Mouse (Mus musculus) retina, embryonic 14.5 days (tissue): ENCODE data around the gene Cep68.

ENCODE experiments used
- DNase-seq: peaks from one replicate; pipeline ENCODE4 v3.0.0-alpha.2; 2015; ENCODE audit warnings: low spot score

Gene Cep68

DNA sequence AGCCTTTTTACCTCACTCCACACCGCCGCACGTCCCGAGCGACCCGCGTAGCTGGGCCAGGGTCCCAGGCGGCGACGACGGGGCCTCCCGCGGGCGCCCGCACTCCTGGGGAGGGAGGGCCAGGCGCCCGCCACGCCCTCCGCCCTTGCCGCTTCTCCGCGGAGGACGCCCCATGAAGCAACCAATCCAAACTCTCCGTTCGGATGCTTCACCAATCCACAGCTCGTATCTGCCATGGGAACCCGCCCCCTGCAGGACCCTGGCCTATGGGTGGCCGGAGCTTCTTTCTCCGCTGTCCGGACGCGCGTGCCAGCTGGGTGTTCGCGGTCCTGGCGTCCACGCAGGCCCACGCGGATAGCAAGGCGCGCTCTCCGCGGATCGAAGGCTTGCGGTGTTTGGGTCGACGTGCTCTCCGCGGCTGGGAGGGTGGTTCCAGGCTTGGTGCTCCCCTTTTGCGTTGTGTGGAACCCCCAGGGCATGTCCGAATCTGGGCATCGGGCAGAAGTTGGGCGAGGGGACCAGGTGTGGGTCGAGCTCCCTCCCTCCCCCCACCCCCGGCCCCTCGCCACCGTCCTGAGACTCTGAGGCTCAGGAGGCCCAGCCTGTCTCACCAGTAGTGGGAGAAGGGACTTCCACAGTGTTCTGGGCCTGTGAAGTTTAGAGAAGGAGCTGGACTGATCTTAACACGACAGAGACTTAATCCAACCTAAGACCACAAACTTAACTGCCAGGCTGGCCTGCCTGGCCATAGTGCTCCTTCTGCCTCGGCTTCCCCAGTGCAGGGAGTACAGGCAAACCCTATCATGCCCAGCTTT, at the start of gene Cep68:
Gene Cep68, minus strand, starts transcription at position 134 of the 815 bp plus-strand sequence.
- DNase-seq = peak; percentile 95

DNA sequence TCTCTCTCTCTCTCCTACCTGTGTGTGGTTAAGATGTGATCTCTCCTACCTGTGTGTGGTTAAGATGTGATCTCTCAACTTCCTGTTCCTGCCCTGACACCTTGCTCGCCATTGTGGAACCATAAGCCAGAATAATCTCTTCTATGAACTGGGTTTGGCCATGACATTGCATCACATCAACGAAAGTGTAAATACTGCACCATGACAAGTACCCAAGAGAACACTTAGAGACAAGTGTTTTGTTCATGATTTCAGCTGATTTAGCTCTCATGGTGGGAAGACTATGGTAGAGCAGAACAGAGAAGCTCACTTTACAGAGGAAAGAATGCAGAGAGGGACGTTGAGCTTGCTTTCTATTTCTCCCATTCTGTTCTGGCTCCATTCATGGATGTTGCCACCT, 35.2 kb upstream of the Cep68 start:
- no peak for DNase-seq

DNA sequence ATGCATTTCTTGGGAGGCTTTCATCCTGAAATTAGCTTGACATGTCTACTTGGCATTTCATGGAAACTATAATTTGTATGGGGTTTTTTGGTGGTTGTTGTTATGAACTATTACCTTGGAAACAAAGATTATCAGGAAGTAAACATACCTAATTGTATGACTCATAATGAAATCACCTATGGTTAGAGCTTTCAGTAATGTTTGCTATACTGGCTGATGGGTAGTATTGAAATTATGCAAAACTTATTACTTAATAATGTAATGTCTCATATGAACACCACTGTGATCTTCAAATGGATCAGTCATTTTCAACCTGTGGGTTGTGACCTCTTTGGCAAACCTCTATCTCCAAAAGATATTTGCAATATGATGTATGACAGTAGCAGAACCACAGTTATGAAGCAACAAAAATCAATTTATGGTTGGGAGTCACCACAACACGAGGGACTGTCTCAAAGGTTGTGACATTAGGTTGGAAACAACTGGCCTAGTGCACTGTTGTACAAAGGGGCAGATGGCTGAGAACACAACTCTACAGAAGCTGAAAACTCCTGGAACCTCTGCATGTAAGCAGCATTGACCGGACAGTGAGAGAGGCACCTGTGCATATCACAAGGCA, 33.5 kb upstream of the Cep68 start:
- no peak for DNase-seq

GRCm38 (mm10) chr11:20280982-20281381, 31.8 kb upstream of the Cep68 start:
- DNase-seq = no peak

GRCm38 (mm10) chr11:20278702-20279101, 29.5 kb upstream of the Cep68 start:
- DNase-seq = no peak

DNA sequence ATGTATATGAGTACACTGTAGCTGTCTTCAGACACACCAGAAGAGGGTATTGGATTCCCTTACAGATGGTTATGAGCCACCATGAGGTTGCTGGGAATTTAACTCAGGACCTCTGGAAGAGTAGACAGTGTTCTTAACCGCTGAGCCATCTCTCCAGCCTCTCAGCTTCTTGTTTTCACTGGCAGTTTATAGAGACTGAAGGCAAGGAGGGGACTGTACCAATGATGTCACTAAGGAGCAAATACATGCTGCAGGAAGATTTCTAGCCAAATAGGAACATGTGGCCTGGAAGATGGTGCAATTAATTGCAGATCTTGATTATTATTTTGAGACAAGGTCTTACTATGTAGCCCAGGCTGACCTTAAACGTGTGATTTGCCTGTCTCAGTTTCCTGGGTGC, 27.9 kb upstream of the Cep68 start:
- no peak for DNase-seq

DNA sequence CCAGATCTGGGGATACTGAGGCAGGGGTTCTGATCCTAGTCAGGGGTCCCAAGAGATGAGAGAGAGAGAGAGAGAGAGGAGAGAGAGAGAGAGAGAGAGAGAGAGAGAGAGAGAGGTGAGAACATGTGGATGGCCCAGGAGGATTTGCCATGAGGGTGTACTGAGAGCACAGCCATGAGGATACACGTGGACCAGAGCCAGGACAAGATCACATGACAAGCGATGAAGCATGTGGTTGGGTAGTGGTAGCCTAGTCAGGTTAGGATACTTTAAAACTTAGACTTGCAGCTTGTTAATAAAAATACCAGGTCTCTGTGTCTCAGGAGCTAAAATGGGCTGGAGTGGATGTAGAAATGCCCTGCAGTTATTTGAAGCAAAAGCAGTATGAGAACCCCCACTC, 26.7 kb upstream of the Cep68 start:
- DNase-seq = no peak

DNA sequence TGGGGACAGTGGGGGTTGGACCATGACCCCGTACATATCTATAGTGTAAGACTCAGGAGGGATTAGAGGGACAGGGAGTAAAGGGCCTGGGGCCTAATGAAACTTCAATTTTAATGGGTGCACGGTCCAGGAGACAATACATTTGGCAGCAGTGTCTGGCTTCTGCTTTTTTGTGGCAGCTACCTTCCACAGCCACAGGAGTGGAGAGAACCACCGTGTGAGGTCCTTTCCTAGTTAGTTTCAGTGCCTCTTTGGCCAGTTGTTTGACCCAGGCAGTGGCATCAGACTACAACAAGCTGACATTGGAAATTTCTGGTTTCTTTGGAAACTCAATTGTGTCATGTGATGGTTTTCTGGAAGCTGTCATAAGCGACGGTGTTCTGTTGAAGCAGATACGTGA, 20.7 kb upstream of the Cep68 start:
- DNase-seq = no peak

DNA sequence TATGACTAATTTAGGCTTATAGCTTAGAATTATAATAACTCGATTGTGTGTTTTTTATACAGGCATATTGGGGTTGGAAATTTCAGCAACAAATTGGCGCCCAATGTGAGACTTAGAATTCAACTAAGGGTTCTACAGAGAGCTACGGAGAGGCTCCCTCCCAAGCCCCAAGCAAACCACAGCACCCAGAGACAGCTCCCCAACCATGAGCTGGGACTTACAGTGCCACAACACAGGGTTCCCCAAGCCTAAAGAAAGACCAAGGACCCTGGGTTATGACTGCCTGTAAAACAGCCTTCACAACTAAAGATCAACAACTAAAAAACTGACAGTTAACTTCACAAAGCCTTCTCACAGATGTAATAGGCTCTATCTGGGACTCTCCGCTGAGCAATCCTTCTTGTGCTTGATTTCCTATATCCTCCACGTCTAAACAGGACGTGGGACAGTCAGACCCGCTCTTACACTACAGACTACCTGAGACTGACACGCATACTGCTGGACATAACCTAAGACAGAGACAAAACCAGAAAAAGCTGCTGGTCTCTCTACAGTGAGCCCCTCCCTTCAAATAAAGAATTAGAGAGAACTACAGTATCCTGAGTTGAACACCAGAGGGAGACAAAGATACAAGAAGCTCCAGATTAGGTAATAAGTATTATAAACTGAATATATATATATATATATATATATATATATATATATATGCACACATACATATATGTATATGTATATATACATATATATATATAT, 13.6 kb upstream of the Cep68 start:
- peak; percentile 78 for DNase-seq

GRCm38 (mm10) chr11:20254791-20255190, 5.6 kb upstream of the Cep68 start:
- DNase-seq = no peak

DNA sequence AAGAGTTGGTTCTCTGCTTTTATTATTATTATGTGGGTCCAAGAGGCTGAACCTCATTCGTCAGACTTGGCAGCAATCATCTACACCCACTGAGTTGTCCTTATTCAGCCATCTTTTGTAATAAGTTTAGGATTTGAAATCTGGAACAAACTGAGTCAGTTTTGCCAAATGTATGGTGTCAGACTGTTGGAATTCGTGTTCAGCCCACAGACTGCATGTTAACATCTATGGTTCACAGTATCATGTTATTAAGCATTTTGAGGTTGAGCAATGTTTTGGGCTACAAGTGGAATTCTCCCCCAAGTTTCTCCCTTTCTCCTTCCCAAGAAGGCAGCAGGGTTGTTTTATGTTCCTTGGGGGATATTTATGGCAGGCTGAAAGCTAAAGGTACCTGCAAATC, 3.9 kb upstream of the Cep68 start:
- DNase-seq = no peak

- DNase-seq = no peak
Measured at GRCm38 (mm10) chr11:20250476-20251178, 1.4 kb upstream of the Cep68 start.

GRCm38 (mm10) chr11:20248840-20249239, 389 bp downstream of the Cep68 start:
- DNase-seq = peak; percentile 67

GRCm38 (mm10) chr11:20248277-20248676, 952 bp downstream of the Cep68 start:
- peak; percentile 23 for DNase-seq

DNA sequence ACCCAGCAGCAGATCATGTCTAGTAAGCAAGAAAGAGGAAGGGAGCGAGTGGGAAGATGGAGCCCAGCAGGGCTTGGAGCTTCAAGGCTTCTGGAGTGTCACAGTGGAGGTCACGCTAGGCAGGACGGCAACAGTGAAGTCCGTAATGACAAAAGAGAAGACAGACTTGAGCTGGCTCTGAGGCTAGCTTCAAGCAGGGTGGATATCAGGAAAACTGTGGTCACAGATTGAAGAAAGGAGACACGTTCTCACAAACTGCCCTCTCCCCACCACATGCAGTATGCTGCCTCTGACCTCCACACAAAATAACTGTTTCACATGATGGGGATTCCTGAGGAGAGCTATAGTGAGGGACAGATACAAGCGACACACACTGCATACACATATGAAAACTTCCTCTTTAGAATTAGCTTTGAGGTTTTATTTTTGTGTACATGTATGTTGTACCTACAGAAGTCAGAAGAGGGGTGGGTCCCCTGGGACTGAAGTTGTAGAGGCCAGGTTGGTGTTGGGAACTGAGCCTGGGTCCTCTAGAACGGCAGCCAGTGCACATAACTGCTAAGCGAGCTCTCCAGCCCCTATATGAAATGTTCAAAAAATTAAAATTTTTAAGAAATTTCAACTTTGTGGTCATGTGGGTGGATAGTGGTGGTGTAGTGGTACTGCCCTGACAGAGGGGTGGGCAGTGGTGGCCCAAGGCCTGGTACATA, 1.9 kb downstream of the Cep68 start:
- DNase-seq = no peak

DNA sequence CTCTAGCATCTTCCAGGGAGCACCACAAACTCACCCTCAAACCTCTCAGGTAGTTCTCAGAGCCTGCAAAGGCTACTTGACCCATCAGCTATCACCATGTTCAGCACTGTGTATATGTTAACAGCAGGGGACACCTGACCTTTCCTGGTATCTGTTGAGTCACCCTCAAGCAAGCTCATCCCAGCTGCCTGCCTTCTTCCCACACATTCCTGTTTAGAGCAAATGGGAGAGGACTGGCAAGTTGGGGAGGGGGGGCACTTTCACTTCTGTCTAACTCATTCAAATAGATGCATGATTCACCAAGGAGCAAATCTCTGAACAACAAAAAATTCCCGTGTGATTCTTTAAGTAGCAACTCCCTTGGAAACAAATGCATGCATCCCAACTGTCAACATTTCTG, 2.6 kb downstream of the Cep68 start:
- DNase-seq = no peak

DNA sequence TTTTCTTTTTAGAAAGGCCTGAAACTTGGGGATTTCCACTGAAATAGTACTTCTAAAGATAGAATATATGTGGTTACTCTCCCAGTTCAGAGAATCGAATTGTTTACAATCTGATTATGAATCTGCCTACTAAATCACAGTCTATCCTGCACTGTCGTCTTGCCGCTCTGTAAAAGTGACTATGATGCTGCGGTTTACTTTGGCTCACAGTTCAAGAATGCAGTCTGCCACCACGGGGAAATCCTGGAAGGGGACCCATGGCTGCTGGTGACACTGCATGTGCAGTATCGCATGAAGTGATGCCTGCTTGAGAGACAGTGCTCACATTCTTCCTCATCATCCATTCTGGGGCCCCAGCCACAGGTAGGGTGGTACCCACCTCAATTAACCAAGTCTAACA, 3.9 kb downstream of the Cep68 start:
- no peak for DNase-seq

GRCm38 (mm10) chr11:20244336-20245290, 4.6 kb downstream of the Cep68 start:
- DNase-seq = no peak

DNA sequence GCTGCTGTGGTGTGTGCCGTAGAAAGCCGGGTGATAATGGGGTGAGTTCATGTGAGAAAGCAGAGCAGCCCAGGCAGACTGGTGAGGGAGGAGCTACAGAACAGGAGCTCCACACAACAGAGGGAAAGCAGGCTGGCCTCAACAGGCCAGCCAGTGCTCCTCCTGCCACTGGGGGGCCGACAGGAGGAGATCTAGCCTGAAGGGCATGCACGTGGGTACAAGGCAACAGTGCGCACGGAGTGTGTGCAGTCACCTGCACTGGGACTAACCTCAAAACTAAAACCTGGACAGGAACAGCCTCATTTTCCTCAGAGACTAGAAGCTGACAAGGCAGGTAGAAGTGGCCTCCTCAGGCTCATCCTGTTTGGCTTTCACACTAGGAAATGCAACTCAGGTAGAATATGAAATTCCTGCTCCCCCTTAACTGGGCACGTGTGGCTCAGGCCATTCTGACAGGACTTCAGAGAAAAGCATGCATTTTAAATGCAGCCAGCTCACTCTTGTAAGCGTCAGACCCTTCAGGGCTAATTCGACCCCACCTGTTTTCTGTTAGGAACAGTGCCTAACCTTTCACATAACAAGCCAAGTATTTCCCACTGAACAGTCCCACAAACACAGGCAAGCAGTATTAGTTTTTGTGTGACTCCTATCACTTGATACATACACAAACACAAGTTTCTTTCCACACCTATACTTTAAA, 5.9 kb downstream of the Cep68 start:
- peak; percentile 24 for DNase-seq
